Mouse (Mus musculus) liver, adult (tissue): ENCODE data around the gene Olfr312.
"Not testable (repeated sequence)": the region's sequence is repeated elsewhere in the genome, so short reads cannot be mapped to it uniquely, and the experiment has no call there.

Experiments
- GATA4 ChIP-seq: IDR thresholded peaks from 2 replicates; pipeline ENCODE4 v1.6.1; 2014; ENCODE audit warnings: mild to moderate bottlenecking, low read length; ENCODE audit not compliant: insufficient replicate concordance

Gene Olfr312

GRCm38 (mm10) chr11:58828937-58829336 lies at the start of gene Olfr312:
Gene Olfr312 (plus strand): TSS chr11:58829237.
- not testable (repeated sequence) for TF ChIP-seq GATA4

- TF ChIP-seq GATA4 = no peak
Measured at GRCm38 (mm10) chr11:58782480-58783089, 46.5 kb upstream of the Olfr312 start, which contains the start of gene Olfr314. Gene Olfr314 (plus strand): TSS chr11:58782952.

DNA sequence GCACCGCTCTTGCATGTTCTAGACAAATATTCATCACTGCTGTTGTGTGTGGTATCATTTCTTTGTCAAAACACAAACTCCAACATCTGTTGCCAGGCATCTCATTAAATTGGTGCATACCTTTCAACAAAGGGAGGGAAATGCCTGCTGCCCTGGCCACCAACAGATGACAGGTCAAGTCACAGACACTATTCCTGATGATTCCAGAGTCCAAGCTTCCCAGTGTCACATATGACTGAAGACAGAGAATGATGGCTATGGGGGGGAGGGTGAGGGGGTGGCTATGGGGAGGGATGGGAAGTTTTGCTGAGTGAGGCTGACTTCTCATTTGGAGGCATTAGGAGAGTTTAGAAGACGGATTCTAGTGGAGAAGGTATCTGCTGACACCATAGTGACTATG lies 44.9 kb upstream of the Olfr312 start:
- no peak for TF ChIP-seq GATA4

- TF ChIP-seq GATA4 = no peak
Measured at GRCm38 (mm10) chr11:58787651-58788050, 41.4 kb upstream of the Olfr312 start.

- no peak for TF ChIP-seq GATA4
Measured at GRCm38 (mm10) chr11:58788346-58788745, 40.7 kb upstream of the Olfr312 start.

- TF ChIP-seq GATA4 = no peak
Measured at GRCm38 (mm10) chr11:58789532-58789931, 39.5 kb upstream of the Olfr312 start.

DNA sequence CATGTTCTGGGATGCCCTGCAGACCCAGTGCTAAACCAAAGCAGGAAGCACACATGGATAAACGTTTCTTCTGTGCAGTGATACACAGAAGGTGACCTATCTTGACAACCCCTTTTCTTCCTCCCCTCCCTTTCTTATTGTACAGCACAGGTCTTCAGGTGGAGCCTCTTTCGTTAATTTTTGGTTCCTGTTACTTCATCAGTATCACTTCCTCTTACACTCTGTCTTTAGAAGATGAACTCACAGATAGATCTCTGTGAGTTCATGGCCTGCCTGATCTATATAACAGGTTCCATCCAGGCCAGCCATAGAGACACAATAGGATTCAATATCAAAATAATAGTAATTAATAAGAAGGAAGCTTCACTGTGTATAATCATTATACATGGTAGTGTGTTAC lies 39.0 kb upstream of the Olfr312 start:
- no peak for TF ChIP-seq GATA4

DNA sequence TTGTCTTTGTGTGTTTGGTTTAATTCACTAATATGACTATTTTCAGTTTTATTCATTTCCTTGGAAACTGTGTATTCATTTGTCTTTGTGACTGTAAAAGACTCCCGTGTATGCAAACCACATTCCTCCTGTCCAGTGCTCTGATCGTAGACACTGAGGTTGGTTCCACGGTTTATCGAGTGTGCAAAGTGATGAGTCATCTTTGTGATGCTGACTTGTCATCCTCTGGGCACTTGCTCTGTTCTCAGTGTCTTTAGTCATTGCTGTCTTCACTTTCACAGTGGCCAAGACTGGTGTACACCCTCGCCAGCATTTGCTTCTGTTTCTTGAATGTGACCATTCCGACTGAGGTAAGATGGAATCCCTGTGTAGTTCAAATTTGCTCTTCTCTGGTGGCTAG lies 38.4 kb upstream of the Olfr312 start:
- no peak for TF ChIP-seq GATA4

GRCm38 (mm10) chr11:58795856-58796255 lies 33.2 kb upstream of the Olfr312 start:
- no peak for TF ChIP-seq GATA4

DNA sequence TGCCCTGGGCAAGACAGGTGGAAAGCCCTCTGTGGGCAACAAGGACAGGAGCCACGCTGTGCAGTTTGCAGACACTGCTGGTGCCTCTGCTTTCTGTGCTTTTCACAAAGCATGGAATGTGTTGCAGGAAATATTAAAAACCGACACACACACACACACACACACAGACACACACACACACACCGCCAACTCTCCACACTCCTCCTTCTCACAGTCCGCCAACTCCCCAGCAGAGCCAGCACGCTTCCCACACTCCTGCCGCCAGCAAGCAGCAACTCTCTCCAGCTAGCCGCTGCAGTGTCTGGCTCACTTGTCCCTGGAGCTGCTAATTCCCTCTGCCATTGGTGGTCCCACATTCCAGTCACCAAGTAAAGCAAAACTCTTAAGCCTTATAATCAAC lies 32.2 kb upstream of the Olfr312 start:
- TF ChIP-seq GATA4 = no peak

DNA sequence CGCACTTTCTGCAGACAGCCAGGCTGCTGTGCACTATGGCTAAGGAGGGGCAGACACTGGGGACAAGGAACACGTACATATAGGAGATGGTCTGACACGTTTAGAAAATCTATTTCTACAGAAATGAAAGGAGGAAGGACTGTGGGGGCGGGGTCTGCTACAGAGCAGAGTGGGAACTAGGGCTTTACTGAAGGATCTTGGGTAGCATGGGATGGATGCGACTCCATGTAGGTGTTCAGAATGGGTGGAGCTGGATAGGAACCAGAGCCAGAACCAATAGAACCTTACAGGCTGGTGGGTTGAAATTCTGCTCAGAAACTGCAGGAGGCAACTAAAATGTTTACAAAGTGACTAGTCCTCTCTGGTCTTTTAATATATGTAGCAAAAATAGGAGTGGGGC lies 29.3 kb upstream of the Olfr312 start:
- TF ChIP-seq GATA4 = no peak

GRCm38 (mm10) chr11:58801558-58802228 lies 27.3 kb upstream of the Olfr312 start, which contains the start of gene Fam183b:
Gene Fam183b (minus strand): TSS chr11:58801960.
- no peak for TF ChIP-seq GATA4

DNA sequence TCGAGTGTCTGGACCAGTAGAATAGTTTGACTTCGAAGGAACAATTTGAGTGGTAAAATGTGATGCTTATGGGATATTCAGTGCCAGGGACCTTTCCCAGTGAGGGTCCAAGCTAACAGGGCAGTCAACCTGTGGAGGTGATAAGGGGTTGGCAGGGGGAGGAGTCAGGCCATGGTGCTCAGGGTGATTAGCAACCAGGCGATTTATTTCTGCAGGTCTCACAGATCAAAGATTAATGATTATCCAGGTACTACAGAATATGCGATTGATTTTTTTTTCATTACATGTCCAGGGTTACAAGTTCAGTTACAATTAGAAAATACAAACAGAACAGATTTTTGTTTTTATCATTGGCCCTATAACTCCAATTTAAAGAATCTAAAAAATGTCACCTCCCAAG lies 25.2 kb upstream of the Olfr312 start:
- TF ChIP-seq GATA4 = no peak

DNA sequence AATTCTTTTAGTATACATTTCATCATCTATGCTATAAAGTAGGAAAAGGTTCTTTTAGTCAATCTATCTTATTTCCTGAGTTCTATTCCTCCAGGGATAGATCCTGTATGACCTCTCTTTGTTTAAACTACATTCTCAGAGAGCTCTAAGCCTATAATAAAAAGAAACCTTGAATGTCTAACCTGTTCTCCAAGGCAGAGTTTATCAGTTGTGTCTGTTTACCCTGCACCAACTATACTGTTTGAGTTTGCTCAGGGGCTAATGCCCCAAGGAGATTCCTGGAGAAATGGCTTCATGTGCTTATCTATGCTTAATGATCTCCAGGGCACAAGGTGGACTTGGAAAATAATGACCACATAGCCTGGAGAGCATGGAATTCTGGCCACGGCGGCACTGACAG lies 24.6 kb upstream of the Olfr312 start:
- TF ChIP-seq GATA4 = no peak

GRCm38 (mm10) chr11:58812001-58812400 lies 17.0 kb upstream of the Olfr312 start:
- no peak for TF ChIP-seq GATA4

GRCm38 (mm10) chr11:58814700-58815099 lies 14.3 kb upstream of the Olfr312 start, which contains the start of gene Olfr313:
Gene Olfr313 (plus strand): TSS chr11:58815000.
- TF ChIP-seq GATA4 = not testable (repeated sequence)

DNA sequence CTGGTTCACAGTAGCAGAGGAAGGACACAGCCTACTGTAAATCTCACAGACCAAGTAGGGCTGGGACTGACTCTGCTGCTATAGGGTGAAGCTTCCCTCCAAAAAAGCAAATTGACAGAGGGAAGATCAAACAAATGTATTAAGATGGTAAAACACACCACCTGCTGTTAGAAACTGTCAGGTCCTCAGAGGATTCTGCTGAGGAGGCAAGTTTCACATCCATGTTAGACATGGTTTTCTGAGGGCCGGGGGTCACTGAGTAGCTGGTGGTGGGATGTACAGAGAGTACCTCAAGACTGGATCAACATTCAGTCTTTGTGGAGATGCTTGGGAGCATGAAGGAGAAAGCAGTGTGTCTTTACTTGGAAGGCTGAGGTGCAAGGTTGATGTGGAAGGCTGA lies 13.4 kb upstream of the Olfr312 start:
- no peak for TF ChIP-seq GATA4
